Mouse (Mus musculus): ENCODE measurements around the gene Sstr3.
A peak's percentile ranks its signal among the peaks of the same experiment; 100 is the strongest.

Gene Sstr3

GRCm38 (mm10) chr15:78559141-78559979 lies 14.9 kb upstream of the Sstr3 start:
- DNase-seq (ENCODE audit: low spot score in 2 of 2), result no peak

GRCm38 (mm10) chr15:78557693-78558535 lies 13.4 kb upstream of the Sstr3 start:
- DNase-seq (ENCODE audit: low spot score in 2 of 2), result no peak

- DNase-seq (ENCODE audit: low spot score in 2 of 2), result no peak
These were observed 10.2 kb upstream of the Sstr3 start for GRCm38 (mm10) chr15:78554545-78555313.

- DNase-seq (ENCODE audit: low spot score in 2 of 2), result no peak
These were observed 4.8 kb upstream of the Sstr3 start for GRCm38 (mm10) chr15:78549189-78549734.

GRCm38 (mm10) chr15:78548711-78549110 lies 4.2 kb upstream of the Sstr3 start:
- no peak for DNase-seq (ENCODE audit: low spot score in 2 of 2)

- DNase-seq (ENCODE audit: low spot score in 2 of 2), result no peak
These were observed 3.8 kb upstream of the Sstr3 start for GRCm38 (mm10) chr15:78548336-78548665.

- DNase-seq (ENCODE audit: low spot score in 2 of 2), result peak in 1 of 2 experiments; percentile 16
These were observed 3.2 kb upstream of the Sstr3 start for GRCm38 (mm10) chr15:78547415-78548335.

GRCm38 (mm10) chr15:78546060-78546459 lies 1.6 kb upstream of the Sstr3 start:
- no peak for DNase-seq (ENCODE audit: low spot score in 2 of 2)

GRCm38 (mm10) chr15:78544041-78544440 lies 444 bp downstream of the Sstr3 start:
- DNase-seq (ENCODE audit: low spot score in 2 of 2), result no peak

GRCm38 (mm10) chr15:78542767-78543303 lies 1.6 kb downstream of the Sstr3 start:
- DNase-seq (ENCODE audit: low spot score in 2 of 2), result no peak

GRCm38 (mm10) chr15:78542098-78542766 lies 2.3 kb downstream of the Sstr3 start:
- no peak for DNase-seq (ENCODE audit: low spot score in 2 of 2)

- DNase-seq (ENCODE audit: low spot score in 2 of 2), result peak in 1 of 2 experiments; percentile 69
These were observed 2.9 kb downstream of the Sstr3 start for GRCm38 (mm10) chr15:78541606-78542005.

- DNase-seq (ENCODE audit: low spot score in 2 of 2), result no peak
These were observed 3.4 kb downstream of the Sstr3 start for GRCm38 (mm10) chr15:78541036-78541435.

- DNase-seq (ENCODE audit: low spot score in 2 of 2), result no peak
These were observed 8.6 kb downstream of the Sstr3 start for GRCm38 (mm10) chr15:78535723-78536421.

- no peak for DNase-seq (ENCODE audit: low spot score in 2 of 2)
These were observed 11.1 kb downstream of the Sstr3 start for GRCm38 (mm10) chr15:78533346-78533835.

- no peak for DNase-seq (ENCODE audit: low spot score in 2 of 2)
These were observed 11.7 kb downstream of the Sstr3 start for GRCm38 (mm10) chr15:78532566-78533345.

GRCm38 (mm10) chr15:78531901-78532469 lies 12.5 kb downstream of the Sstr3 start:
- peak; percentile 98 to 99 for DNase-seq (ENCODE audit: low spot score in 2 of 2)

- no peak for DNase-seq (ENCODE audit: low spot score in 2 of 2)
These were observed 13.1 kb downstream of the Sstr3 start for GRCm38 (mm10) chr15:78531451-78531720.

Measured in cerebellum, postnatal 4 days (tissue).